Mouse (Mus musculus) embryo, embryonic 10 days (tissue): Measurements from ENCODE around the gene Mfsd14a.
A peak's percentile ranks its signal among the peaks of the same experiment; 100 is the strongest.

ENCODE experiments used
- DNase-seq: peaks from one replicate; pipeline ENCODE4 v3.0.0-alpha.2; 2015; ENCODE audit warnings: low spot score

Gene Mfsd14a

DNA sequence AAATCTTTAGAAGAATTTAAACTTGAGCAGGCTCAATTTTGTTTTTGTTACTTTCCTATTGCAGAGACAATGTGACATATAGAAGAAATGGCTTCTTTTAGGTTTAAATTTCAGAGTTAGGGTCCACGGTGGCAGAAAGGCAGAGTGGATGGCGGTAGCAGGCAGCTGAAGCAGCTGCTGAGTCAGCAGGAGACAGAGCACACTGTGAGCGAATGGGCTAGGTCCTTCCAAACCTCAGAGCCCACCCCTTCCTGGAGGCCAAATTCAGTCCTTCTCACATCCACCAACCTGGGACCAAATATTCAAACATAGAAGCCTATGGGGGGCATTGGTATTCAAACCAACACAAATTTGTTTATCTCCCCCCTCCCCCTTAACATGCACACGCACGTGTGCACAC is 60.7 kb downstream of the Mfsd14a start:
- no peak for DNase-seq

DNA sequence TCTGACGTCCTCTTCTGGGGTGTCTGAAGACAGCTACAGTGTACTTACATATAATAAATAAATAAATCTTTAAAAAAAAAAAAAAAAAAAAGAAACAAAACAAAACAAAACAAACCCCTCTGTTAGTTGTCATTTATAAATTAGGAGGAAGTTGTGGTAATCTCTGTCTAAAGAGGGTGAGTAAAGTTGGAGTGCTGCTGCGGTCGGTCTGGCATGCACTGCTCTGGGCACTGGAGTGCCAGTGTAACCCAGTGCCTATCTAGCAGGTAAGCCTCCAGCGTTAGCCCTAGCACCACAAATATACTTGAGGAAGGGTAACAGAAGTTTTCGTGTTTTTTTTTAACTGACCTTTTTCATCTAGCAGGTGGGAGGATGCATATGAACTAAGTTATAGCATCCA is 61.5 kb downstream of the Mfsd14a start:
- no peak for DNase-seq

DNA sequence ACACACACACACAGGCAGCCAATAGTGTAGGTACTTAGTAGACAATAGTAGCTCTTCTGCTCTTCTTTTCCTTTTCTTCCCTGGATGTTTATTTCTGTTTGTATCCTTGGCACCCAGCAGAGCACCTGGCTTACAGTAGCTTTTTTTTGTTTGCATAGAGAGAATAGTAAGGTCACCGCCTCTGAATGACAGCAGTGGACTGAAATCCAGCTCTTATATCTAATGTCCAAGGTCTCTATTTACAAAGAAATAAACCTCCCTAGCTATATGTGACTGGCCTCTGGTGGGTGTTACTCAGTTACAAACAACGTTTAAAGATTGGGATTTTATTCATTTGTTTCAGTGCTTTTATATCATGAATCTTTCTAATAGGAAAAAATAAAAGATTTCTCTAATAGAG is 62.8 kb downstream of the Mfsd14a start:
- DNase-seq, result no peak

DNA sequence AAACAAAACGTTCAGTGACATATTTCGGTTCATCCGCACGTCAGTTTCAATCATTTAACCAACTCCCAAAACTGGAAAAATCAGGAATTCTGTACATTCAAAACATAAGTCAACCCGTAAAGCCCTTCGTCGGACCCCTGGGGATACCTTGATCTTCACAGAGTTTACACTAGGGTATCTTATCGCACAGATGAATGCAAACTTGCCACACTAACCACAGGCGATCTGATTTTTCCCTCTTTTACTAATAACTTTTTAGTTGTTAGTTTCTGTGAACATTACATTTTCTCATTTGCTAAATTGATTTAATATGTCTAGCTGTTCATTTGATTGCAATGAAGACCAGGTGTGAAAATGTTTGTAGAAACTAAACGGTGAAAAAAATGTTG is 66.9 kb downstream of the Mfsd14a start:
- DNase-seq, result no peak

DNA sequence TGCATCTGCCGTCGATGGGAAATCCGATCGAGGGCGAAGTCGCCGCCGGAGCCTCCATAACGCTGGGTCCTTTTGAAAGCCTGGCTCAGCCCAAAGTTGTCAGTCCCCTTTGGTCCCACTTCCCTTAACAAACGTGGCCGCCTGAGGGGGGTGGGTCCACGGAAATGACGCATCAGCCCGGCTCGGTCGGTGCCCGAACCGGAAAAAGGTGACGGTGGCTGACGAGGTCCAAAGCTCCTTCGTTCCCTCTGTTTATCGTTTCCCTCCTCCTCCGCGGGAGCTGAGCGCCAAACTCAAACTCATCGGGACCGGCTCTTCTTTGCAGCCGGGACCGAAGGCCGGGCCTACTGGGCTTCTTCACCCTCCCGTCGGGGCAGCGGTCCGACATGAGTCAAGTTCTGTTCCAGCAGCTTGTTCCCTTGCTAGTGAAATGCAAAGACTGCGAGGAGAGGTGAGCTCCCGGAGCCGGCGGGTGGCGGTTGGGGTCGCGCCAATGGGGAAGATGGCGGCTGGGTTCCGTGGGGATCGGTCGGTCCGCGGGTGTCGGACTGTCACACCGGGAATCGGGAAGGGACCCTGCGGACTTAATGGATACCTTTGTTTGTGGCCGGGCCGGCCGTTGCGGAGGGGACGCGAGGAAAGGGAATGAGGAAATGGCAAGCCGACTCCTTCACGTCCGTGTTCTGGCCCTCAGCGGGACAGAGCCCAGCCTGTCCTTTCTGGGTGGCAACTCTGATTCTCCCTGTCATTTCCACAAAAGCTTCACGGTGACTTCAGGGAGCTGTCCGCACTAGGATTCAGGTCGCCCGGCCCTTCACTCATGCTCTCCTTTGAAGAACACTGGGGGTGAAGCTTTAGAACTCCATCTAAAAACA is 67.5 kb downstream of the Mfsd14a start, which contains the start of gene Sass6:
Sass6 (plus strand) TSS at position 255 of the 875 bp plus-strand sequence.
- DNase-seq, result peak; percentile 99

DNA sequence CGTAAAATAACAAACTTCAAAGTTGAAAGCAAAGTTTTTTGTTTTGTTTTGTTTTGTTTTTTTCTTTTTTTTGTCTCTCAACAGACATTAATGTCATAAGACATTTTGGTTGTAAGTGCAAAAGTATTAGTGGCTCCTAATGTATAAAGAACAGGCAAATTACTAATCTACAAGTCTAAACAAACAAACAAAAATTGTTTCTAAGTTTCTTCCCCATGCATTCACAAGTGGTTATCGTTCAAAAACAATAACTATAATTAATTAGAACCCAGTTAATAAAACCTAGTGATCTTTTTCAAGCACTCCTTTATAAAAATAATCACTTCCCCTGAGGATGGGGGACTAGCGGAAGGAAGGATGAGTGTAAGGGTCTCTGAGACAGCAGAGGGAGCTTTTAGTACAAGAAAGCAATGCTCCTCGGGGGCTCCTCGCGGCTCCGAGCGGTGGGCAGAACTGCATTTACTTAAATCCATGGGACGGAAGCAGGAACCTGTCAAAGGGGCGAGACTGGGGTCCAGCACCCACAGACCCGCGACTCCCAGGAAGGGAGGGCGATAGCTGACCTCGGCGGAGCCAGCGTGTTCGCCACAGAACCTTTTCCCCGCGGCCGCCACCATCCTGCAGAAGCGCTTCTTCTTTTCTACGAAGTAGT is 68.3 kb downstream of the Mfsd14a start:
- peak; percentile 73 for DNase-seq

DNA sequence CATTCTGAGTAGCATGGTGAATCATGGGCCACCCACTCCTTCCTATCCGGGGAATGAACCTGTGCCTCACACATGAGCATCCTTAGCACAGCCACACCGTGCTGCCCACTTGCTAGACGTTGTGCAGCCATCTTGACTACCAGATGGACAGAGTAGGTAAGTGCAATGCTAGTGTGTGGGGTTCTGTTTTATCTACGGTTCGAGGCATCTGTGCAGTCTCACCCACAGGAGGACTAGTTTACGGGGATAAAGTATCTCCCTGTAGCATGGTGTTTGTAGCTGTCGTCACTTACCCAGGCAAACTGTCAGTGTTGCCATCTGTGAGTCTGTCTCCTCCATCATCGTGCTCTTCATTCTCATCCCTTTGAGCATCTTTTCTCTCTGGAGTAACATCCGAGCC is 80.3 kb downstream of the Mfsd14a start:
- no peak for DNase-seq
